Mouse (Mus musculus) common myeloid progenitor, adult 5-6 weeks (primary cell): Measurements from ENCODE around the gene Tcap. TPM values are rescaled to one million over a fixed set of nuclear protein-coding genes. Genes with fewer than 3 reads are reported as not detected.
A peak's percentile ranks its signal among the peaks of the same experiment; 100 is the strongest.

Experiments used
- ATAC-seq: replicated peaks from 2 replicates; pipeline ENCODE4 v1.8.0; 2016; ENCODE audit warnings: low read depth, mild to moderate bottlenecking, moderate TSS enrichment, inconsistent platforms; ENCODE audit not compliant: poor library complexity, severe bottlenecking
- total RNA-seq: library from RNA; stranded (forward); fragments of 200-1000, 187-1606 nt; gene quantifications from 2 replicates; pipeline ENCODE4 v1.2.3, GENCODE M21; 2017

Gene Tcap
- total RNA-seq, 1 experiment from 2014 or later: not detected

DNA sequence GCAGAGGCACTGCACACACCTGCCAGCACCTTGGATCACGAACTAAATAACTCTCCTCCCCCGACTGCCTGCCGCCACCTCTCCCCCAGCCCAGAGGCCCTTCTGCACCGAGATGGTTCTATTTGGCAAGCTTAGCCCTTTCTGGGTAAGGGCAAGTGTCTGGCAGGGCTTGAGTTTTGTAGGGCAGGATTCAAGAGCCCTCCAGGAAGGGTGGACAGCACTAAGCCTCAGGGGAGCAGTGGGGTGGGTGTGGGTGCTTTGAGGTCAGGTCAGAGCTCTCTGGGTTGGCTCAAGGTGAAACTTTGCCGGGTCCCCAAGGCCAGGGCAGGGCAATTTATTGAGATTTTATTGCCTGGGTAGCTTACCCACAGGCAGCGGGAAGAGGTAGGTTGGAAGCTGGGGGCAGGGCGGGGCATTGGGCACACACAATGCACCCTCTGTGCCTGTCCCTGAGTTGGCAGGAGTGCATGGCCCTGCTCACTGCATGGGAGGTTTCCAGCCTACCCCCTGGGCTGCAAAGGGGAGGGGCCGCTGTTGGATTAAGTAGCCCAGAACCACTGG lies 29.9 kb upstream of the Tcap start:
- no peak for ATAC-seq

DNA sequence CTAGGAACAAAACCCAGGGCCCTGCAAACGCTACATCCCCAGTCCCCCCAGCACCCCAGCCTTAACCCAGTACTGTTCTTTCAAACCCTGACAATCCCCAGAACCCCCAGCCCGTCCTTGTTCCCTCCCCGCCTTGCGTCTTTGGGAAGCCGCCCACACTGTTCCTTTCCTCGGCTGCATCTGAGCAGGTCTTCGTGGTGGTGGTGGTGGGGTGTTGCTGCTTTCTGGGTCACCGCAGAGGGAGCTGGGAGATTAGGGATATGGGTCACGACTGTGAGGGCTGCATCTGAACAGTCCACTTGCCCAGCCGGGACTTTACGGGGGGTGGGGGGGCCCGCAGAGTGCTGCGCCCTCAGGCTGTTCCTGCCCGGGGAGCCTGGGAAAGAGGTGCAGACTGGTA lies 29.2 kb upstream of the Tcap start:
- no peak for ATAC-seq

DNA sequence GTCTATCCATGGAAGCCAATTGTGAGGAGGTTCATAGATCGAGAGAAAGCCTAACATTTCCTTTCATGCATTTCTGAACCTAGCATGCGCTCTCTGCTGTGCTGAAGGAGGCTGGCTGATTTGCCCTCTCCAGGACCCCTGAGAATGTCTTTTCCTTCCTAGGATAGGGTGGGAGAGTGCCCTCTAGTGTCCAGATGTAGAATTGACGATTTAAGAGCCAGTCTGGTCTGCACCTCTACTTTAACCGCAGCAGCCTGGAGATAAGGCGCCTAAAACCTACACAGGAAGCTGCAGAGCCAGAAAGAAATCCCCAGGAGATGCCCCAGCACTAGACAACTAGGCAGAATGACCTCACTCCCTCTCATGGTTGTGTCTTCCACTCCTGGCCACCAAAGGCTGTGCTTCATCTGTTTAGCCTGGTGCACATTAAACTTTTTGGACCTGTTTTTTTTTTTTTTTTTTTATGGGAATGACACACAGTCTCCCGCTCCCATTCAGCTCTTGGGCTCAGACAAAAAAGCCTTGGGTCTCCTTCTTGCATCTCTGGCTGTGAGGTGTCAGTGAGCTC lies 27.8 kb upstream of the Tcap start:
- peak; percentile 62 for ATAC-seq

DNA sequence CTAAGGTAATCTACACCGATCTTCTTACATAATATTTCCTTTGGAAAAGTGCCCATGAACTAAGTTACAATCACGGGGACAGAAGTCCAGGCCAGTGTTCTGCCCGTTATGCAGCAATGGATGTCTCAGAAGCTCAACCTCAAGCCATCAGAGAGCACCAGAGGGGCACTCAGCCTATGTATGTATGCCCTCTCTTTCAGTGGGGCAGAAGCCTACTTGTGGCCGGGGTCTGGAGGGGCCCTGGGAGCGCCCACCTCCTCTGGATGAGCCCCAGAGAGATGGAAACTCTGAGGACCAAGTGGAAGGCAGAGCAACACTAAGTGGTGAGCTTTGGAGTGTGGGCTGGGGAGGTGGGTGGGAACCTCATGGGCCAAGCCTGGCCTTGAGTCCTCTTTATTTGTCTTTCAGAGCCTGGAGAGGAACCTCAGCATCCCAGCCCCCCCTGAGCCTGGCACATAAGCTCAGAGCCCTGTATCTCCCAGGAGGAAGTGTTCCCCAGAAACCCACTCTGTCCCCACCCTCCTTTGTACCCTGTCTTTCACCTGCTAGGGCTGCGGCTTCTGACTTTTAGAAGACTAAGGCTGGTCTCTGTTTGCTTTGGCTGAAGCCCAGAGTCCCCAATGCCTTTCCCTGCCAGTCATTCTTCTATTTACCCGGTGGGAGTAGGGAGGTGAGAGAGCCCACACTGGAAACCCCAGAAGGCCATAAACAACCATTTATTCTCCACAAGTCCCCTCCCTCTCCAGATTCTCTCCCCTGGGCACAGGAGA lies 26.8 kb upstream of the Tcap start:
- ATAC-seq: no peak

DNA sequence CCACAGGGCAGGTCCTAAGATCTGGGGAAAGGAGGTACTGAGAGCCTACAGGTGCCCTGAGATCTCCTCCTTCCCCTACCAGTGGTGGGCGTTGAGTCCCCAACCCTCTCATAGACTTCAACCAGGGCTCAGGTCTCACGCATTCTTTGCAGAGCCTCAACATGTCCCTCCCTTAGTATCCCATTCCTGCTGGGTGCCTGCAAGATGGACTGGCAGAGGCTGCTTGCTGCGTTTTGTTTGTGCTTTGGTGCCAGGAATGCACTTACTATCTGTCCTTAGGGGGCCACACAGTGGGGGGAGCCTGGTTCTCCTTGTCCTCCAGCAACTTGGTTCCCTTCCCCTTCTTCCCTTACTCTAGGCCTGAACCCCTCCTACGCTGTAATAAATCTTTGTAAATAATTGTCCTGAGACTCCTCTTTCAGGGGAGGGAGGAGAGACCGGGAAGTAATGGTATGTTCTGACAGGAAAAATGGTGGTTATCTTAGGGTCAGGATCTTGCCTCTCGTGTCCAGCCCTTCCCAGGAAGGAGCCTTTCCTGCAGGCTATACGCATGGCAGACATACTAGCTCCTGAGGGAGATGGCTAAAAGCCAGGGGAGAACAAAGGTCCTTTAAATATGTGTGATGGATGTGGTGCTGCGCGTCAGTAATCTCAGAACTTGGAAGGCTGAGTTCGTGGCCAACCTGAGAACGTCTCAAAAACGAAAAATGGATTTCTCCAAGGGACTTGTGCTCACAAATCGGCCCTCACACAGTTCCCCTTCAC lies 26.0 kb upstream of the Tcap start:
- no peak; the same call in 1 of the 2 replicates for ATAC-seq

DNA sequence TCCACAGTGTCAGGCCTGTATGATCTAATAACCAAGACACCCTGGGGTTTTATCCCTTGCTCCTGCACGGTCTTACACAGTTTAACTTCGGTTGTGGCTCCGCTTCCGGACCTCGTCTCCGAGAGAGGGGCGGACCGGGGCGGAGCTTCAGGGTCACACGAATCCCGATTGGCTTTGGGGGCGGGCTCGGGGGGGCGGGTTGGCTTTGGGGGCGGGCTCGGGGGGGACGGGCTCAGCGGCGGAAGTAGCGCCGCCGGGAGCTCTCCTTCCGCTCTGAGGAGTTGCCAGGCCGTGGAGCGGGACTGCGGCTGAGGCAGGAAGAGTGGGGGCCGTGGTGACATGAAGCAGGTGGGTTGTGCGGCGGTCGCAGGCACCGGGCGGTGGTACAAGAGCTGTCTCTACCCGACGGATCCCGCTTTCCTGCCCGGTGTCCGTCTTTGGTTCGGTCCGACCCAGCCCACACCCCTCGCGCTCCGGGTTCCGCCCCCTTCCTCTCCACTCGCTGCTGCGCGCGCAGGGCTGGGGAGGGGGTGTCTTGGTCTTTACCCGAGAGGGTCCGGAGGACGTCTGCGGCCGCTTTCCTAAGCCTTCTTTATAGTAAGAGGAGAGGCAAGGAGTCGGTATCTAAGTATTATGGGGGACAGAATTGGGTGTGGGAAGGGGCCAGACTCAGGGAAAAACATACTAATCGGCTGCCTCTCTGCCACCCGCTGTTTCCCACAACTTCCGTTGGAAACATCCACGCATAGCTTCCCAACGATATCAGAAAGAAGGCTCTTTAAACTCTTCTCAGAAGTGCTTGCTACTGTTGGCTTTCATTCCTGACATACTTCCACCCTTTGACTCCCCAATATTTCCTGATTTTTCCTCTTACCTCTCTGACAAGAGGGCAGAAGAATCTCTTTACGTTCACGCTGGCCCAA lies 25.2 kb upstream of the Tcap start, which contains the start of gene Stard3:
TSS of gene Stard3 (plus strand) at position 208 of the 923 bp plus-strand sequence.
- peak; percentile 62 for ATAC-seq

DNA sequence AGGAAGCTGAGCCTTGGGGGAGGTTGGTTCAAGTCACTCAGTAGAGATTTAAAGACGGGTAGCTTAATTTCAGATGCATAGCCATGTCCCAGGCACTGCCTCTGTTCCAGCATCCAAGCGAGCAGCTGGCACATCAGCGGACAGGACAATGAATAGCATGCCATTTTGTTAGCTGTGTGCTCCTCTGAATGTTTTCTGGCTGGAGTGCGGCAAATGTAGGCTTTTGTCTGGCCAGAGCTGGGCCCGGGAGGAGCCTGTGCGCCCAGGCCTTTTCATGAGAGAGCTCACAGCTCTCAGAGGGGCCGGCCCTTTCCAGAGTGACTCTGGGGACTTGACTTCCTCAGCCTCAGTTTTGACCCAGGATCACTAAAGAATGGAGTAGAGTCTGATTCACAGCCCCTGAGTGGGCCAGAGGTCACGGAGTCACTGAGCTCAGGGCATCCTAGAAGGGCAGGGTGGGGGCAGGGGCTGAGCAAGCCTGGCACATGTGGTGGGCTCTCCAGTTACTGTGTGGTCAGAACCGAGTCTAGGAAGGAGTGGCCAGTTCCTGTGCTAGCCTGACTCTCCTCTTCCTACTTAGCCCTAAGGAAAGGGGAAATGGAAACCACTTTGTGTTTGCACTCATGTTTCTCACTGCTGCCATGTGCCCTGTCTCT lies 22.6 kb upstream of the Tcap start:
- peak; percentile 40 for ATAC-seq

DNA sequence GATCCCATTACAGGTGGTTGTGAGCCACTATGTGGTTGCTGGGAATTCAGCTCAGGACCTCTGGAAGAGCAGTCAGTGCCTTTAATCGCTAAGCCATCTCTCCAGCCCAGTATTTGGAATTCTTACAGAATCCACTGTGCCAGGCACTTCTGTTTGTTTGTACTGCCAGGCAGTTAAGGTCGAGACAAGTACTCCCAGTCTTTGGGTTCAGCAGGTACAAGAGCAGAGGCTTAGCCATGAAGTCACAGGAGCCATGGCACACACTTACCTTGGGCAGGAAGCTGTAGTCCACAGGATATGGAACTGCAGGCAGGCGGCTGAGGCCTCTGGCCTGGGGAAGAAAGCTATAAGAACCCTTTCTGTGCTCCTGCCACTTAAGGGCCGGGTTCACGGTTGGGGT lies 19.8 kb upstream of the Tcap start:
- no peak for ATAC-seq

DNA sequence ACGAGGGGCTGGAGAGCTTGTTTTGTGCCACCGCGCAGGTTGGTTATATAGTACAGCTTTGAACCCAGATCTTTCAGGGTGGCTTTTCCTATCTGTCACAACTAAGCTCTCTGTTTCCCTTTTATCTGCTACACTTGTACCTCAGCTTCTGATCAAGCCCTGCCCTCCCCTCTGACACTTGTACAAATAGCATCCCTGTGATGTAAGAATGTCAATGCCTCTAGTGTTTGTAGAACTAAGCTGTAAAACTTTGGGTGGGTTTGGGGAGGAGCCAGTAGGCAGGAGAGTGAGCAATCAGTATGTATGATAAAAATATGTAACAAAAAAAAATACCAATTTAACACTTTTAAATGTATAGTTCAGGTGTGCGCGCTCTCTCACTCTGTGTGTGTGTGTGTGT lies 19.2 kb upstream of the Tcap start:
- no peak for ATAC-seq

DNA sequence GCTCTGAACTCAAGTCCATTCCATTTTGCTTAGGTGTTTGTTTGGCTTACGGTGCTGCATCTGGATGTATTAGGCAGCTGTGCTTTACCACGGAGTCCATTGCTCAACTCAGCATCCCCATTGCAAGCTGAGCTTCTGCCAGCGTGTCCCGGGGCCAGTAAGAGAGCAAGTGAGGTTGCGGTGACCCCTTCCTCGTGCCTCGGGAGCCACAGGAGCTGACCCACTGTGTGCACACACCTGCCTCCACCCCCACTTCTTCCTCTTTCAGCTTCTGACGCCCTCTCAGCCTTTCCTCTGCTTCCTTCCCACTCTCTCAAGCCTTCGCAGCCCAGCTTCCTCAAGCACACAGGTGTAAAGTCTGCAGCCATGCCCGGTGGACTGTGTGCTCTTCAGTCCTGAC lies 17.3 kb upstream of the Tcap start:
- ATAC-seq: peak; percentile 19; the same call in 1 of the 2 replicates

DNA sequence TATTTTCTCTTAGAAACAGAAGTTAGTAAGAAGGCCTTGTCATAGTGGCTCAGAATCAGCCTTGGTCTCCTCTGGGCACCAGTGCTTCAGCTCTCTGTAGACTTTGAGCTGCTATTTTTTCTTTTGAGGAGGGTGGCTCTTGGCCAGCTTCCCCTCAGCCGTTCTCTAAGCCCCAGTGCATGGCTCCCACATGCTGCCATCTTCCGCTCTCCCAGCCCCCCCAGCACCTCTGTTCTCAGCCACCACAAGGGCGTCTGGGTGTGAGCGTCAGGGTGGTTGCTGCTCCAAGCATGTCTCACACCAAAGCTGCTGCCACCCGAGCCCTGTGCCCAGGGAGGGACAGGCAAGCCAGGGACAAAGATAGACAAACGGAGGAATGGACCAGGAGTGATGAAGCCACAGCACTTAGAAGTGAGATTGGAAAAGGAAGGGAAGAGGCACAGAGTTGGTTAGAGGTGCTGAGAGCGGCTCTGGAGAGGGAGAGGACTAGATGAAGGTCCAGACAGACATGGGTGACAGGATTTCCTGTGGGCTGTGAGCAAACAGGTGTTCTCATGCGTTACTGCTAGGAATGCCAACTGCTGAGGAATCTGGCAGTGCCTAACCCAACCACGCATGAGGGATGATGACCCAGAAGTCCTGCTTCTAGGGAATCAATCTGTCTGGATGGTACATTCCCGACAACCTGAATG lies 16.3 kb upstream of the Tcap start:
- peak; percentile 24; the same call in 1 of the 2 replicates for ATAC-seq

DNA sequence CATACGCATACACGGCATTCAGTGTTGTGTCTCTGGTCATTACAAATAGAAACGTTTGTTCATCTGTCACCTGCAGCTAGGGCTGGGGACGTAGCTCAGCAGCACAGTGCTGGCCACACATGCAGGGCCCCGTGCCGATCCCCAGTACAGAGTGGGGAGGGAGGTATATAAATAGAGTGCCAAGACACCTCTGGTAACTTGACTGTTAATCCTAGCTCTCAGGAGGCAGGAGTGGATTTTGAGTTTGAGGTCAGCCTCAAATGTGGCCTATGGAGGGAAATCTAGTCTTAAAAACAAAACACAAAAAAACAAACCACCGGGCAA lies 15.8 kb upstream of the Tcap start:
- ATAC-seq: no peak

DNA sequence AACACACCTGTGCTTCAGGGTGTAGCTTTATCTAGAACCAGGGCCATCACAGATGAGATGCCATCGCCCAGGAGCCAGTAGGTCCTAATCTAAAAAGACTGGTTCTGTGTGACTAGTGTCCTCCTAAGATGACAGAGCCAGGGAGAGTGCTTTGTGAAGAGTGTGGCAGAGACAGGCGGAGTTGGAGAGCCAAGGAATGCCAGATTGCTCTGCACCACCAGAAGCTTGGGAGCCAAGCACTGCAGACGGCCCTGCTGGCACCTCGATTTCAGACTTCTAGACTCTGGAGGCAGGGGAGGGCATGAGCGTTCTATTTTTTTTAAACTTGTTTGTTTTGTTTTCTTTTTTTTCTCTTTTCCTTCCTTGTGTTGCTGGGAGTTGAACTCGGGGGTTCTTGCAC lies 14.3 kb upstream of the Tcap start:
- no peak for ATAC-seq

DNA sequence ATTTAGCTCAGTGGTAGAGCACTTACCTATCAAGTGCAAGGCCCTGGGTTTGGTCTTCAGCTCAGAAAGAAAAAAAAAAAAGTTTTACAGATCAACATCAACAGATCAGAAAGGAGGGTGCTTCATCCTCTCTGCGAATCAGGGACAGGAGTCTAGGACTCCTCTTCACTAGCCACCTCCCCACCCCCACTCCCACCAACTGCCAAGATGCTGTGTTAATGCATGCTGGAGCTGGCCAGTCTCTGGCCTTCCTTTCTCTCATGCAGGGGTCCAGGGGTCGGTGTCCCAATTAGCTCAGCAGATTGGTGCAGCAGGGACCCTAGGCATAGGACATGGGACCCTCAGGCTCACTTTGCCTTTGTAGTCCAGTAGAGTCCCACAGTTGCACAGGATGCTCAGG lies 13.0 kb upstream of the Tcap start:
- ATAC-seq: no peak

DNA sequence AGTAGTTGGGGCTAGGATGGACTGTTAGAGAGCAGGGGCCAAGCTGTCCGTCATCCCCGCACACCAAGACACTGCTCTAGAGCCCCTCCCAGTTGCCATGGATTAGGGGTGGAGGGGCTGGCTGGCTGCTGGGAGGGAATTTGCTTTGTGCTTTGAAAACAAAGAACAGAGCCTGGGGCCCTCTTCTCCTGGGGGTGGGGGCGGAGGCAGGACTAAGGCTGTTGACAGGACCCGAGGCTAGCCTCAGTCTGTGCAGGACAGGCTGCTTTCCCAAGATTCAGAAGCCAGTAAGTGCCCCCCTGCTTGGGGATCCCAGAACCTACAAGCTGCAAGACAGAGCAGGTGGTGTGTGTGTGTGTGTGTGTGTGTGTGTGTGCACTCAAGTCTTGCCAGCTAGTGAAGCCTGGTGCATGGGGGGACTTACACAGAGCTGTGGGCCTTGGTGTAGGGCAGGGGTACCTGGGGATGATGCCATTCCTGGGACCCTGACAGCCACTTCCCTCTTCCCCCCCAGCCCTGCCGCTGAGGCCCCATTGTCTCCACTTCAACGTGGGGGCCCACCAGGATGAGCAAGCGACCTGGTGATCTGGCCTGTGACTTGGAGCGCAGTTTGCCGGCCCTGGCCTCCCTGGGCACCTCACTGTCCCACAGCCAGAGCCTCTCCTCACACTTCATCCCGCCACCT lies 11.9 kb upstream of the Tcap start:
- ATAC-seq: no peak

DNA sequence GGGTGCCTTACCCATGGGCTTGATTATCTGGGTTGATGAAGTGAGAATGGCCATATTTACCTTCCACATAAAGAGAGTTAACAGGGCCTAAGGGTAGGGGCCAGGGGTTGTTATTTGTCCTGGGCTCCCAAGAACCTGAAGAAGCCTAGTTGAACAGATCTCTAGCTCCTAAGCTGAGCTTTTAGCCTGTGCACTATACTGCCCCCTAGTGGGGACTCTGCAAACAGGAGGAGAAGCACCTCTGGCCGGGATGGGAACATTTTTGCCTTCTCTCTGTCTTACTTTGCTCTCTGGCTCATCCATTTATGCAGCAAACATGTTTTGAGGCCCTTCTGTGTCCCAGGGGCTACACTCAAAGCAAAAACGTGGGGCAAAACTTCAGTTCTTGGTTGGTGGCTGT lies 11.2 kb upstream of the Tcap start:
- peak; percentile 70; the same call in 1 of the 2 replicates for ATAC-seq

DNA sequence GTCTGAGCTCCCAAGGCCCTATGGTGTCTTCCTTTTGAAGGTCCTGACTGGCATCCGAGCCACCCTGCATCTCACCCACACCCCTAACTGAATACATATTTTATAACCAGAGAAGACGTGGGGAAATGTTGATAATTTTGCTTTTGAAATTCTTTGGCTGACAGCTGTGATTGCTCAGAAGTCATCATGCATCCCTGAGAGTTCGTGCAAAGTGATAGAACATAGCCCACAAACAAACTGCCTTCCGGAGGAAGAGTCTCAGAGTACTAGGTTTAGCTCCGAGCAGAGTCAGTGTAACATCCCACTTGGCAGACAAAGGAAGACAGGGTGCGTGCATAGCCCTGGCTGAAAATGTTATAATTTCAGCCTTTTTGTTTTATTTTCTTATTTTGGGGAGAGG lies 10.4 kb upstream of the Tcap start:
- ATAC-seq: no peak

DNA sequence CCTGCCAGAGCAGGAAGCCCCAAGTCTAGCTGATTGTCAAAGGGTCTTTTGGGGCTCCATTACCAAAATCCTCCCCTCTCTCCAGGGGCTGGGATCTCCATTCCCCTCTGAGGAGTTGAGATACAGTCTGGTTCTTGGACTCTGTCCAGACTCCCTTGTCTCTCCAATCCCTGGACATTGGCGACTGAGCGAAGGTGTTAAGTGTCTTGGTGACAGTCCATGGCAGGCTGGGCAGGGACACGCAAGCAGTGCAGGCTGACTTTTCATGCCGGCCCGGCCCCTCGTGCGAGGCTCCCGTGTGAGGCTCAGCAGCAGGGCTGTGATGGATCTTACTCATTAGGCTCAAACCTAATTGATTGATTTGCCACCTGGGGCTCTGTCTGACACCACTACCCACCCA lies 9.3 kb upstream of the Tcap start:
- no peak for ATAC-seq
